ENCODE assay signal across 8 mouse cellular contexts in the genomic region with DNA sequence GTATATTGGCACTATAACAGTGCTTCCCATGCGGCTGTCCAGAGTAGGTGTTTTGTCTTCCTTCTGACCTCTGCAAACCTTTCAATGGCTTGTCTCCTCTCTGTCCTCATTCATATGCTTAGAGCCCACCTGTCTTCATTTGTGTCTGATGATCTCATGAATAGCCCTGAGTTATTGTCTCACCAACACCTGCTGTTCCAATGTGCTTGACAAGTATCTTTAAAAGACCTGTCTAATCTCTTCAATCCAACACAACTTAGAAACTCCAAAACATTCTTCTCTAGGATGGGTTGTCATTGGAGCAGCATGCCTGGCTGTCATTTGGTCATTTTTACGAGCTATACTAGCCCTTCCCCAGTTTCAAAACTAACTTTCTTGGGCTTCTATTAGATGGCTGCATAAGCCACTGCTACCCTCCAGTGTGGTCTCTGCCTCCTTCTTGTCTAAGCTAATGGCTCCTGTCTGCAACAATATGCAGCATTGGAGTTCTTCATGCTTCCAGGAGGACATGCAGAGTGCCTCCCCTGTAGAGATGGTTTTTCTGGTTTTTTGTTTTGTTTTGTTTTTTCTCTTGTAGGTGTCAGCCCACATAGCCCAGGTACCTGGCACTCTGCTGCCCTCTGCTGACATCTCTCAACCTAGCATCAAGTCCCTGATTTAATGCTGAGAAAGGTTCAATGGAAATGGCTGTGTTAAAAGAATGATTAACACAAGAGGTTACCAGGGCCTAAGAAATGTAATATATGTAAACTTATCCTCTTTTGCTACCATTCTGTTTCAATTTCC.
DNase-seq lines count a peak whose midpoint lies in the region; ATAC-seq and TF ChIP-seq lines count a peak whose summit lies in the region.

No protein-coding gene starts in this region.

- H3K9me3 ChIP-seq in heart, embryonic 12.5 days (replicated peaks): no peaks in the 10 kb centered on the region
- H3K9me3 ChIP-seq in E14TG2a.4 (ENCODE audit: low read length): peaks cover 8% of the 10 kb centered on the region
- H3K9me3 ChIP-seq in midbrain, embryonic 10.5 days (replicated peaks): no peaks in the 10 kb centered on the region
- H3K9me3 ChIP-seq in stomach, postnatal 0 days (ENCODE audit: control insufficient read depth, low read length): no peaks in the 10 kb centered on the region

- DNase-seq in heart, adult 8-10 months (ENCODE audit: low spot score): peak; percentile 33
- DNase-seq in cerebellum, adult 8-10 months: peak; percentile 31
- DNase-seq in layer of hippocampus, adult 9-10 months (ENCODE audit: low spot score): peak; percentile 26
- peak; percentile 42 for DNase-seq in midbrain, embryonic 10.5 days (ENCODE audit: low spot score)
- DNase-seq in stomach, postnatal 0 days (ENCODE audit: low spot score): peak; percentile 68

- no peak for TF ChIP-seq EP300 in stomach, postnatal 0 days (optimal IDR thresholded peaks at IDR 0.05)

- H3K27me3 ChIP-seq in heart, embryonic 12.5 days (replicated peaks): no peaks in the 10 kb centered on the region
- no peaks in the 10 kb centered on the region for H3K27me3 ChIP-seq in E14TG2a.4 (ENCODE audit: insufficient read depth, low read length)
- H3K27me3 ChIP-seq in midbrain, embryonic 10.5 days (ENCODE audit: low read depth, poor library complexity, severe bottlenecking): no peaks in the 10 kb centered on the region
- no peaks in the 10 kb centered on the region for H3K27me3 ChIP-seq in stomach, postnatal 0 days (ENCODE audit: control insufficient read depth, insufficient read depth, low read length)

- H3K4me2 ChIP-seq in heart, embryonic 12.5 days: no peak overlapping the region
- H3K4me2 ChIP-seq in stomach, postnatal 0 days (replicated peaks; ENCODE audit: low read depth): no peak overlapping the region

- no peaks in the 10 kb centered on the region for H3K36me3 ChIP-seq in heart, embryonic 12.5 days
- no peaks in the 10 kb centered on the region for H3K36me3 ChIP-seq in E14TG2a.4 (ENCODE audit: insufficient read depth, low read length)
- no peaks in the 10 kb centered on the region for H3K36me3 ChIP-seq in midbrain, embryonic 10.5 days
- H3K36me3 ChIP-seq in stomach, postnatal 0 days (ENCODE audit: control insufficient read depth, insufficient read depth, low read length): no peaks in the 10 kb centered on the region

- peak; percentile 77 for TF ChIP-seq CTCF in E14TG2a.4 (conservative IDR thresholded peaks at IDR 0.05; ENCODE audit: low read length)
- TF ChIP-seq CTCF in stomach, postnatal 0 days (IDR thresholded peaks at IDR 0.05; ENCODE audit: low read depth): peak; percentile 85

- 68% methylated on average over 2 of the region's 2 CpGs for WGBS in heart, embryonic 12.5 days
- WGBS in midbrain, embryonic 10.5 days: 82% methylated on average over 2 of the region's 2 CpGs
- WGBS in stomach, postnatal 0 days: 74% methylated on average over 2 of the region's 2 CpGs

- H3K27ac ChIP-seq in heart, embryonic 12.5 days (ENCODE audit: poor library complexity, severe bottlenecking): no peak overlapping the region
- H3K27ac ChIP-seq in midbrain, embryonic 10.5 days (replicated peaks): no peak overlapping the region
- no peak overlapping the region for H3K27ac ChIP-seq in stomach, postnatal 0 days (replicated peaks)

- no peak overlapping the region for H3K4me3 ChIP-seq in heart, embryonic 12.5 days
- H3K4me3 ChIP-seq in E14TG2a.4 (replicated peaks; ENCODE audit: low read length): no peak overlapping the region
- H3K4me3 ChIP-seq in midbrain, embryonic 10.5 days: no peak overlapping the region
- H3K4me3 ChIP-seq in stomach, postnatal 0 days (ENCODE audit: low read depth, low read length): no peak overlapping the region

- H3K9ac ChIP-seq in heart, embryonic 12.5 days: no peak overlapping the region
- no peak overlapping the region for H3K9ac ChIP-seq in stomach, postnatal 0 days (ENCODE audit: low read length)

- ATAC-seq in heart, embryonic 12.5 days (ENCODE audit: insufficient number of reproducible peaks, low FRiP score): no peak
- peak; percentile 35 for ATAC-seq in granulocyte monocyte progenitor cell, adult 5-6 weeks (replicated peaks; ENCODE audit: poor library complexity, severe bottlenecking)
- ATAC-seq in stomach, postnatal 0 days (ENCODE audit: low FRiP score, low TSS enrichment): no peak

- peaks cover 2% of the 10 kb centered on the region; the same call in 1 of the 2 replicates for H3K4me1 ChIP-seq in heart, embryonic 12.5 days (replicated peaks)
- peaks cover 3% of the 10 kb centered on the region; the same call in 1 of the 2 replicates for H3K4me1 ChIP-seq in E14TG2a.4 (replicated peaks; ENCODE audit: low read depth, low read length)
- peaks cover 4% of the 10 kb centered on the region for H3K4me1 ChIP-seq in midbrain, embryonic 10.5 days
- no peaks in the 10 kb centered on the region for H3K4me1 ChIP-seq in stomach, postnatal 0 days (replicated peaks; ENCODE audit: control insufficient read depth, insufficient read depth)
